Comparison of ENCODE assay signal across 25 mouse cellular contexts in genomic region chr11:19532867-19533266, GRCm38 (mm10).
"Had no signal": no experiment of that assay in that cellular context is flagged by ENCODE, and none has a peak within 500 bp of the region (broad histone marks: within the 10 kb centered on the region; RNA-seq: fewer than 3 reads in every experiment).

No protein-coding gene starts in this region.

- H3K4me3 ChIP-seq: heart, adult 2 months; hindbrain, embryonic 12.5 days; intestine, embryonic 15.5 days; layer of hippocampus, adult 2 months; left cerebral cortex, adult 2 months; limb, embryonic 10.5 days; limb, embryonic 12.5 days; liver, embryonic 13.5 days; liver, embryonic 15.5 days had no signal

- H3K36me3 ChIP-seq: hindbrain, embryonic 12.5 days; intestine, embryonic 15.5 days; limb, embryonic 10.5 days; limb, embryonic 12.5 days; liver, embryonic 13.5 days; liver, embryonic 15.5 days had no signal

- H3K9me3 ChIP-seq: hindbrain, embryonic 12.5 days; intestine, embryonic 15.5 days; limb, embryonic 10.5 days; limb, embryonic 12.5 days; liver, embryonic 13.5 days; liver, embryonic 15.5 days had no signal

- H3K4me2 ChIP-seq: heart, embryonic 11.5 days; hindbrain, embryonic 12.5 days; intestine, embryonic 15.5 days; limb, embryonic 12.5 days; liver, embryonic 11.5 days; liver, embryonic 13.5 days; liver, embryonic 15.5 days had no signal

- ATAC-seq: hindbrain, embryonic 16.5 days; inflammation-experienced regulatory T-cells, adult 6 months; intestine, embryonic 15.5 days; intestine, postnatal 0 days; liver, postnatal 0 days had no signal

- DNase-seq: gastrocnemius, postnatal 14 days; gastrocnemius, postnatal 36 days; heart, adult 2 months; heart, postnatal 10 days; heart, postnatal 4 days; kidney, adult 18-20 months; kidney, adult 8-10 months; kidney, postnatal 10 days; kidney, postnatal 25 days; kidney, postnatal 4 days; liver; liver, embryonic 13.5 days; liver, postnatal 0 days had no signal

- H3K27me3 ChIP-seq: hindbrain, embryonic 12.5 days; intestine, embryonic 15.5 days; liver, embryonic 13.5 days; liver, embryonic 15.5 days had no signal

- H3K4me1 ChIP-seq: liver, embryonic 13.5 days; liver, embryonic 15.5 days had no signal

- H3K27ac ChIP-seq: heart, adult 2 months; intestine, embryonic 15.5 days; layer of hippocampus, adult 2 months; left cerebral cortex, adult 2 months; limb, embryonic 10.5 days; limb, embryonic 12.5 days; liver, embryonic 13.5 days; liver, embryonic 15.5 days had no signal

- H3K9ac ChIP-seq: hindbrain, embryonic 12.5 days; intestine, embryonic 15.5 days; limb, embryonic 12.5 days; liver, embryonic 13.5 days; liver, embryonic 15.5 days; liver, postnatal 0 days had no signal
